Mouse (Mus musculus) heart, postnatal 10 days (tissue): ENCODE measurements around the gene Cdadc1. TPM values are rescaled to one million over a fixed set of nuclear protein-coding genes. Genes with fewer than 3 reads are reported as not detected.
A peak's percentile ranks its signal among the peaks of the same experiment; 100 is the strongest.

Experiments used
- DNase-seq, 2 experiments: peaks; one replicate each; pipeline ENCODE4 v3.0.0; 2021
- intact Hi-C: fragments of 180-260 bp; cut with DNase I; formaldehyde crosslinking; loops from one replicate; pipeline ENCODE4 v1.15.1; 2025
- total RNA-seq, 2 experiments: library from RNA; stranded (reverse); gene quantifications; 2 replicates each; pipeline ENCODE4 v1.2.3; 2021

Cdadc1 gene
- total RNA-seq, 2 experiments from 2014 or later, result 37.5 to 38.9 TPM

DNA sequence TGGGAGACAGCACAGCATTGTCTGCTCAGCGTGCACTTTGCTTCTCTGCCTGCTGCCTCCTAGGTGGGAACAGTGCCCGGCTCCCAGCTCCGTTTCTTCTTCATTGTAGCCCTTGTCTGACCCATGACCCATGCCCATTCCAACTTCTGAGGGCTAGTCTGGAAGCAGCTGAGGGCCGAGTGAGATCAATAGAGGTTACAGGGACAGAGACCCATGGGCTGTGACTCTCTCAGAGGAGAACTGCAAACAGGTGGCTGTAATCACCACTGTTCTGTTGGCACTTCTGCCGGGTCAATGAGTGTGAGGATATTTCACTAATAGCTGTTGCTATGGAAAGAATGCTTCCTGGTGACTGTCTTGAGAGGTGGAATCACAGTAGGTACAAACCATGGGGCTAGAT is 50.2 kb downstream of the Cdadc1 start:
- no peak for DNase-seq
- intact Hi-C loops, result no loop called here

DNA sequence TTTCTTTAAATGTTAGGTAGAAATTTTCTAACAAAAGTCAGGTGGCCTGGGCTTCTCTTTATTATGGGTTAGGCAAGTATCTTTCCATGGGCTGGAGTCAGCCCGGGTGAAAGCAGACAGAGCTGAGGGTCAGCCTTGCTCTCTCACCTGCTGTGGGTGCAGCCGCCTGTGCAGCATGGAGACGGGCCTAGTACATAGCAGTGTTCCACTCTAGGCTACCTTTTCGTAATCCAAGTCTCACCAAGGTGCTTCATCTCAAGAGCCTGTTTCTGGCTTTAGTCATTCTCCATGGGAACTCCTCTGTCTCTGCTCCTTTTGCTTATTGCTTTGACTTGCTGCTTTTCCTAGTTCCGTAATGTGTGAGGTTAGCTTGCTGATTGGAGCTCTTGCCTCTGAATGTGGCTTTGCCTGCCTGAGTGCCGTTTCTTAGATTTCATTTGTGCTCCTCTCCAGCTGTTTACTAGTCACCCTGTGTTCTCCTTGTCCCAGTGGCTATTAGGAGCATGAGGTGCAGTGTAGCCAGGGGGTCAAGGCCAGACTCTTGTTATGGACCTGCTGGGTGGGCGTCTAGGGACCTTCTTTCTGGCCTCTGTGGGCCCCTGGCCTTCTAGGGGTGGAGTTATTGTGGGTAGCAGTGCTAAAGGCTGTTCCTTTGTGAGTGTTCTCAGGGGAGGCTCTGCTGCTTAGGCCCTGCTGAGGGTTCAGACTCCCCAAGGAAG is 51.4 kb downstream of the Cdadc1 start:
- intact Hi-C loops, result no loop called here
- no peak for DNase-seq

DNA sequence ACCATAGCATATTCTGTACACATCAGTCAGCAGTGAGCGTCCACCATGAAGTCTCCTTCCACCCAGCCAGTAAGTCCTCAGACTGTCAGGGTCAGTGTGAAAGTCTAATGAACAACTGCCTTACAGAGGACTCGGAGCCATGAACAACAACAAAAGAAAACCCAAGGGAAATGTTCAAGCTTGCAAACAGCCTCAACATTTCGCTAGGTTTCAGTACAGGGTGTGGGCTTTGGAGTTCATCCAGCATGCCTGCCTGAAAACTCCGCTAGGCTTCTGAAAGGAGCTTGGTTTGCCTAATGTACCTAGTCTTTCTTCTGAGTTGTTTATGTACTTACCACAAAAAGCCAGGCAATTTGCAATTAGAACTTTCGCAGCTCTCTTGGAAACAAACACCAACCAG is 53.8 kb downstream of the Cdadc1 start:
- intact Hi-C loops, result no loop called here
- peak in 1 of 2 experiments; percentile 28 for DNase-seq

DNA sequence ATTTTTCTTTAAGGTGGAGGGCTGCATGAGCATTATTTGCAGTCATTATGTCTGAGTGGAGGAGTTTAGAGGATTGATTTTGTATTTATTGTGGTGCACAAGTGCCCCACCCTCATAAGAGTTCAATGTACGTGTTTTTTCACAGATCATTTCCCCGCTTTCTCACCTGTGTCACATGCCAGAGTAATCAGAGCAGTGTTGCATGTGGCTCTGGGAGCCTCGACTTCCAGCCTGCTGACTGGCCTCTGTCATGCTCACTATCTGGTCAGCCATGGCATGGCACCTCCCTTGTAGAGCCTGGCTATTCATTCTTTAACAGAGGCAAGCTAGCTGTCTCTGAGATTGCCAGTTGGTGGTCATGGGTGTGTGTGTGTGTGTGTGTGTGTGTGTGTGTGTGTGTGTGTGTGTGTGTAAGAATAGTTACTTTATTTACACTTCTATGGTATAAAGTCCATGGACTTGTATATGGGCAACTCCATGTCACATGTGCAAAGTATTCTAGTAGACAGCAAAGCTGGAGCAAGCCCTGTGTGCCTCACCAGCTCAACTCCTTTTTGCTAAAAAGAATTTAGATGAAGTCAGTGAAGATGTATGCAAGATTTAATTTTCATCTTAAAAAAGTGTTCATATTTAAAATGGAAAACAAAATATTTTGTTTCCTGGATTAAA is 54.5 kb downstream of the Cdadc1 start:
- no peak for DNase-seq
- intact Hi-C loops, result no loop called here

DNA sequence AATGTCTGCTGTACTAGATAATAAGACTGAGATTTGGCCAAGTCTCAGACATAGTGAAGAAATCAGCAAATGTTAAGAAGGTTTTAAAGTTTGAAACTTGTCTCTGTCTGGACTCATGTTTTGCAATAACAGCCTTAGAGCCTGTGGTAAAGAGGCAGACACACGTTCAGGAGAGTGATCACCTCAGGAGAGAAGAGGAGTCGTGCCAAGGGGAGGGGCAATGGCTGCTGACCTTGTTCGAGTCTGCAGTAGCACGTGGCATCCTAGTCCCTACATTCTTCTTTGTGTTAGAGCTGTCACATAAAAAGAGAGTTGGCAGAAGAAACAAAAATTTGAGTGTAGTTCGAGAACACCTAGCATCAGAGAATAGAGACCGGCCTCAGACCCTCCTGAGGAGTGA is 57.0 kb downstream of the Cdadc1 start:
- intact Hi-C loops, result no loop called here
- no peak for DNase-seq

DNA sequence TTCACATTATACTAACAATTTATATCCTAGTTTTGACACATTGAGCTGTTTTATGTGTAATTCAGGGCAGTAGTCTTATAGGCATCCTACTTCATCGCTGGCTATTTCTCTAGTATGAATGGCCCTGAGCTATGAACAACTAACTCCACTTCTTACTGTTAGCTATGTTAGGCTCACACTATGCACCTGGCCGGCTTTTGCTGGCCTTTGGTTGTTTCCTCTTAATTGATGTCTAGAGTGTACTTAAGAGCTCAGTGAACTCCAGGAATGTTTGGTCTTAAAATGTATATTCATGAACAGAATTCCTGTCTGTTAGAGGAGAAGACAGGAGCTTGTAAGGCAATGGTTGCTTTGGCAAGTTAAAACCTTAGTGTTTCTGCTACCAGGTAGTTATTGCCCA is 57.5 kb downstream of the Cdadc1 start:
- no peak for DNase-seq
- intact Hi-C loops, result no loop called here

DNA sequence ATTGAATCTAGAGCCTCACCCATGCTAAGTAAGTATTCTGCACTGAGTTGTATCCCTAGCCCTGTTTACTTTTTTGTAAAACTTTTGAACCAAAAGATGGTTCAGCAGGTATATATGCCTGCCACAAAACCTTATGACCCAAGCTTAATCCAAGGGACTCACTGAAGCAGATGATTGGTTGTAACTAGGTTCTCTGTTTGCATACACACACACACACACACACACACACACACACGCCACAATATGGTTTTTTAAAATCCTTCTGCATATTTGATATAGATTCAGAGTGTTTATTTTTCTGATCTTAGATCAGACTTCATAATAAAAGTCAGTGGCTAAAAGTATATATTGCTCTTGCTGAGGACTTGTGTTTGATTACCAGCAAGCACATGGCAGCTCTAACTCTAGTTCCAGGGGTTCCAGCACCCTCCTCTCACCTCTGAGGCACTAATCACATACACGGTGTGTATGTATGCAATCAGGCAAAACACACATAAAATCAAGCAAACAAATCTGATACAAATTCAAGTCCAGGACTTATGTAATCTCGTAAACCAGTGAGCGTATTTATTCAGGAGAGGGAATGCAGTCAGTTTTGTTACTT is 59.8 kb downstream of the Cdadc1 start:
- intact Hi-C loops, result no loop called here

DNA sequence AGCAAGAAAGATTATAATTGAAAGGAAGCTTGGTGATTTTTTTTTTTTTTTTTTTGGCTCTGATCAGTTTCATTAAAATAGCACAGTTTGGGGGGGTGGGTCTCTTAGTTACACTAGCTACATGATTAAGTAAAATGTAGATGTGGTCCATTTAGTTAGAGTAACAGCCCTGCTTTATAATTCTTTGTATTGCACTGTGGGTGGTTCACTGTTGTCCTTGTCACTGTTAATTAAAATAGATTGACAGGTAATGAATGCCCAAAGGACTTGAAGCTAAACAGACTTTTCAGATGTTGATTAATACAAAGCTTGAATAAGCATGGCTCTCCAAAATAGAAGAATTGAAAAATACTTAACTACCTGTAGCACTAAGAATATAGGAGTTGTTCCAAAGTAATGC is 63.9 kb downstream of the Cdadc1 start:
- intact Hi-C loops, result no loop called here
- no peak for DNase-seq

More for the DNA sequence above, 59.8 kb downstream of the Cdadc1 start:
- DNase-seq, result no peak

DNA sequence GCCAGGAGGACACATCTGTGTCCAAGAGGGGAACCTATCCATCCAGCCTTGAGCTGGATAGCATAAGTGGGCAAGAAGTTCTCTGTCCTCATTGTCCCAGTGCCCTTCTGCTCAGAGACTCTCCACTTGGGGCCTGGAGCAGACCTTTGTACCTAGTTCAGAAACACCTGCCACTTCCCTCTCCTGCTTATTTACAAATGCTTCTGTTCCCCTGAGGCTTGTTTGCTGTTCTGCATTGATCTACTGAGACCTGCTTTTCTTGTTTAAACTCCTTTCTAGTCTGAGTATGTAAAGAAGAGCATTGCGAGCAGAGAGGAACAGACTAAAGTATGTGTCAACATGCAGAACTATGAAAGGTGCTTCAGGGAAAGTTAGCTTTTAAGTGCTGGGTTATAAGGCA is 64.8 kb downstream of the Cdadc1 start:
- DNase-seq, result no peak
- intact Hi-C loops, result no loop called here

DNA sequence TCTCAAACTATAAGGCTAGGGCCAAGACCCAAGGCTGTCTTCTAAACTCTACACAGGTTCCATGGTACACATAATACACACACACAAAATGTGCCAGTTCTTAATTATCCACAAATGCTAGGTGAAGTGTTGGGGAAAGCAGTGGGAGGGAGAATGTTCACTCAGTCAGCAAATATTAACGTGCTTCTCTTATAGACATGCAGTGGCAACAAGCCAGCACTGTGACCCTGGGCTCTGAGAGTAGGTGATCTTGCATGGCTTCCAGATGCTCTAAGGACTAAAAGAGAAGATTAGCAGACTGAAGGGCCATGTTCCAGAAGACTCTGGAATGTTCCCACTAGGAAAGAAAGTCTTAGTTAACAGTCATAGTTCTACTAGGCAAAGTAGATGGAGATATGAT is 67.0 kb downstream of the Cdadc1 start:
- intact Hi-C loops, result no loop called here
- DNase-seq, result no peak

DNA sequence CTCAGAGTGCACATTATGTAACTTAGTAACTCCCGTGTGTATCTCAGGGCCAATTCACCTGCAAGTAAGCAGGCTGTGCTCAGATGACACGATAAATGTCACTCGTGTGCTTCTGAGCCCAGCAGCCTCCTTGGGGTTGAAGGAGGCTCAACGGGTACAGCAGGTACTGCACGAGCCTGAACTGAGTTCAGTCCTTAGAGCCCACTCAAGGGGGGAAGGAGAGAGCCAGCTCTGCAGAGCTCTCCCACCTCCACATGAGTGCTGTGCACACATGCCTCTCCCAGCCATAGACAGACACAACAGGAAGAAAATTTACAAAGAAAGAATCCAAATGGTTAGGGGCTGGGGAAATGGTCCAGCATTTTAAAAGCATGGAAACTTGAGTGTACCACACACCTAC is 71.9 kb downstream of the Cdadc1 start:
- DNase-seq, result no peak
- intact Hi-C loops, result no loop called here

DNA sequence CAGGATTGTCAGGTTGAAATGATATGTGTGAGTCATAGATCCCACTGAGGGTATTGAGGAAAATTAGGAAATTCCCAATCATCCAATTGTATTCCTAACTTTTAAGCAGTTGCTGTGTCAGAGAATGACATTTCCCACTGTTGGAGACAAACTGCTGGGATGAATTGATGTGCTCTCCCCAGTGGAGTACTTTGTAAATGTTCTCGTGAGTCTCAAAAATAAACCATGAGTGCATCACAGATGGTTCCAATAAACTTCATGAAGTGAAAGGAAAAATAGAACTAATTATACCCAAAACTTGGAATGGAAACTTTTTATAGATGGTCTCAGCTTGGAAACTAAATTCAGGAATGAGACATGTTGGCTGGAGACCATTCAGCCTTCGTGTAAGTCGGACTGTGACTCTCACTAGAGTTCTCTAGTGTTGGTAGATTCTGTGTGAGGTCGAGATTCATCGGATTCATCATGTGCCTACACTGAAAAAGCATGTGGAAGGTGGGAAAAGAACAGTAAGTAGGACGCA is 83.8 kb downstream of the Cdadc1 start:
- intact Hi-C loops, result no loop called here

More for the DNA sequence above, 83.8 kb downstream of the Cdadc1 start:
- no peak for DNase-seq

Other genes starting within 250 kb of the Cdadc1 start
- 1 to 10 TPM; 7.4 to 8.4 TPM for gene Phf11d, start 232.5 kb downstream of the Cdadc1 start, total RNA-seq
- gene Phf11c, start 202.6 kb downstream of the Cdadc1 start, total RNA-seq, result 1 to 10 TPM; 1.0 to 1.2 TPM
- gene Setdb2, start 157.1 kb downstream of the Cdadc1 start, total RNA-seq, result 10 to 100 TPM in 1 of 2 experiments, 1 to 10 TPM in 1; 7.1 to 13.3 TPM
- 10 to 100 TPM; 20.3 to 24.5 TPM for gene Cab39l, start 157.0 kb downstream of the Cdadc1 start, total RNA-seq
- 1 to 10 TPM; 1.0 to 1.3 TPM for gene Shisa2, start 27.3 kb upstream of the Cdadc1 start, total RNA-seq